Mouse (Mus musculus) testis, adult 2 months (tissue): ENCODE measurements around the gene Rxrg. TPM values are rescaled to one million over a fixed set of nuclear protein-coding genes. Genes with fewer than 3 reads are reported as not detected.
A peak's percentile ranks its signal among the peaks of the same experiment; 100 is the strongest.

ENCODE experiments used
- H3K27ac ChIP-seq: fragments of 200-500 bp; 2 replicates; pipeline ENCODE4 v1.5.1; 2012; ENCODE audit warnings: low read depth, low read length; ENCODE audit not compliant: control insufficient read depth, insufficient read depth
- H3K27me3 ChIP-seq: fragments of 200-500 bp; 2 replicates; pipeline ENCODE4 v1.6.1; 2012; ENCODE audit warnings: mild to moderate bottlenecking, low read length, moderate library complexity; ENCODE audit not compliant: control insufficient read depth, insufficient read depth
- H3K36me3 ChIP-seq: fragments of 200-500 bp; 2 replicates; pipeline ENCODE4 v1.6.1; 2012; ENCODE audit warnings: mild to moderate bottlenecking, low read length; ENCODE audit not compliant: control insufficient read depth, insufficient read depth
- H3K4me1 ChIP-seq: fragments of 200-500 bp; 2 replicates; pipeline ENCODE4 v1.6.1; 2012; ENCODE audit warnings: low read length; ENCODE audit not compliant: control insufficient read depth, insufficient read depth
- H3K4me3 ChIP-seq: fragments of 200-500 bp; 2 replicates; pipeline ENCODE4 v1.5.1; 2012; ENCODE audit warnings: low read depth, mild to moderate bottlenecking, low read length, moderate library complexity, mixed read lengths; ENCODE audit not compliant: control insufficient read depth
- CTCF ChIP-seq: fragments of 200-500 bp; IDR thresholded peaks from 2 replicates; pipeline ENCODE4 v1.5.1; 2012; ENCODE audit warnings: low read depth, mild to moderate bottlenecking, inconsistent platforms, low read length, moderate library complexity; ENCODE audit not compliant: control insufficient read depth, insufficient read depth, insufficient replicate concordance
- POLR2A ChIP-seq: fragments of 200-500 bp; IDR thresholded peaks from 2 replicates; pipeline ENCODE4 v1.6.1; 2012; ENCODE audit warnings: low read depth, mild to moderate bottlenecking, inconsistent platforms, low read length, moderate library complexity; ENCODE audit not compliant: control insufficient read depth
- polyA plus RNA-seq: library from polyadenylated mRNA; depleted of rRNA; stranded (reverse); fragments of >200 nt; gene quantifications from 2 replicates; pipeline ENCODE4 v1.2.3, GENCODE M21; 2012

Rxrg gene
- polyA plus RNA-seq, 1 experiment, result 1.8 TPM

DNA sequence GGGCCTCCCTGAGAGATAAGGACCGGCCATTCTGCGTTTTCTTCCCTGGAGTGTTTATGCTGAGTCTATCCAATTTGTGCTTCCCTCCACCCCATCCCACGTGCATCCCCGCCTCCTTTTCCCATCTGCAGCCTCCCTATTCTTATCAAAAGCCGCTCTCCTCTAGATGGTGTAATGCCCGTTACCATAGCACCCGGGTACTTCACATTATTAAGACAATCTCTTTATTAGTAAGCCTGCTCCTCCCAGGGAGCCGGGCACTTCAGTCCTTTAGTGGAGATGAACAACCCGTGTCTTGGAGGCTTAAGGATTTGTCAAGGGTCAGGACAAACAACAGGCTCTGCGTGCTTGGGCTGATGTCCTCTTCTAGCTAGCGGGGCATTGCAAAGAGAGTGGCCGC is 14.3 kb upstream of the Rxrg start:
- TF ChIP-seq CTCF, result no peak
- no peak for TF ChIP-seq POLR2A
- Histone ChIP-seq H3K4me3 (no peak overlapping the region), H3K36me3 (no peaks in the 10 kb centered on the region), H3K27ac (no peak overlapping the region), H3K27me3 (no peaks in the 10 kb centered on the region), H3K4me1 (peaks cover 2% of the 10 kb centered on the region)

DNA sequence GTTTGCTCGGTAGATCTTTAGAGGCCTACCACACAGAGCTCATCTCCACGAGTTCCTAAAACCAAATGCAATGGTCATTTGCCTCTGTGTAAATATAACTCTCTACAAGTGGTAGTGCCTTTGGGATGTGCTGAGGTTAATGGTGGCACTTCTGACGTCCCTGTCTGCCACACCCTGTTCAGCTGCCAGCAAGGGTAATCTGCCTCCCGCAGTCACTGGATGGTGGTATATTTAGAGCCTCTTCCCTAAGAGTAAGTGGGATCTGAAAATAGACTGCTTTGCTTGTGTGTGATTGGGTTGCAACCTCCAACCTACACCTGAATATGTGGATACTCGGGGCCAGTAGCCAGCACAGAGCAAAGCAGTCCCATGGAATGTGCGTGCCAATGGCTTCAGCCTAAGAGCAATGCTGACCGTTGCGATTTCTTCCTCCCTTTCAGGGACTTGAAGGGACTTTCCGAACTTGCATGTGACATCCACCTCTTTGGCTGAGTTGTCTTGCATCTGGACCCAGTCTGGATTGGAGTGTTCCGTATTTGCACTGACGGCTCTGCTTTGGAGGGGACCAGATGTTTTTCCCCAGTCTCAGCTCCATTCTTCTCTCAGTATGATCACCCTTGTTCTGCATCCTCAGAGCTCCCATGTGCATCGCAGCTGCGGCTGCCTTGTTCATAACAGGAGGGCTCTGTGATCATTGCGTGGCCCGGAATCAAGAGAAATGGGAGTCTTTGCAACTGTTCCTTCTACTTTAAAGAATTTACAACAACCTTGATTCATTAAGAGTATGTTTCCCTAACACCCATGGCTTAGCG is 9.2 kb upstream of the Rxrg start:
- TF ChIP-seq CTCF (no peak), POLR2A (no peak)
- no peaks in the 10 kb centered on the region for H3K4me1 ChIP-seq
- no peak overlapping the region for H3K27ac ChIP-seq
- H3K27me3 ChIP-seq, result no peaks in the 10 kb centered on the region
- no peaks in the 10 kb centered on the region for H3K36me3 ChIP-seq
- H3K4me3 ChIP-seq, result no peak overlapping the region

DNA sequence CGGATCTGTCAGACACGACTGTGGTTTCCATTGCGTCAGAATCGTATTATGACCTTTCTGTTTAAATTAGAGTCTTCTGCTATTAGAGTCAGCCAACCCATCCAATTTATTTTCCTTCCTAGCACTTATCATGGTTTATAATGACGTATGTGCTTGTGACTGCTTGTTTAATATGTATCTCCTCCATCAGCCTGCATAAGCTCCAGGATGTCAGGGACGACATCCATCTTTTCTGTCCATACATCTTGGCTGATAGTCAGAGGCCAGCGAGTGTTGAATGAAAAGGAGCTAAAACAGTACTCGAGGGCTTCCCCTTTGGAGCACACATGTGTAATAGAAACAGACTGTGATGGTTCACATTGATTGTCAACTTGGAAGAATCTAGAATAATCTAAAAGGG is 6.0 kb upstream of the Rxrg start:
- Histone ChIP-seq H3K36me3 (no peaks in the 10 kb centered on the region), H3K27me3 (no peaks in the 10 kb centered on the region), H3K27ac (no peak overlapping the region), H3K4me3 (no peak overlapping the region), H3K4me1 (no peaks in the 10 kb centered on the region)
- TF ChIP-seq POLR2A (no peak), CTCF (no peak)

DNA sequence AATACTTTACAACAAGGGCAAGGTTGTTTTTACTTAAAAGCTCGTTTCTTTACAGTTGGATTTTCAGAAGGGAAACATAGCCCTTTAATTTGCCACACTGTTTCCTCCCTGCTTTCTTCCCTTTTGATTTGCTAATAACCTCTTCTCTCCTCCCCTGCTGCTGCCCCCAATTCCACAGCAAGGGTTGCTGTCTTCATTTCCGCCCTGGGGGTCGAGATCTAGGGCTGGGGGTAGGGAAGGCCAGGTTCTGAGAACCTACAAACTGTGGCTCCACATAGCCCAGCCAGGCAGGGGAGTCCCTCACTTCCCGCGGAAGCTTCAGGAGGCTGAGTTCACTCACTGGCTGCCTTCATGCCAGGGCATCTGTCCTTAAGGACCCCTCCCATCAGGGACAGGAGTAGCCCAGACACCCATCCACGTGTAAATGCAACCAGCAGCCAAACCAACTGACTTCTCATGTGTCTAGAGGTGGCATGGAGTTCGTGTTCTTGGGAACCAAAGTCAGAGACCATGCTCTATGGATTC is 1.1 kb downstream of the Rxrg start:
- Histone ChIP-seq H3K27ac (no peak overlapping the region), H3K4me3 (no peak overlapping the region), H3K27me3 (no peaks in the 10 kb centered on the region), H3K4me1 (no peaks in the 10 kb centered on the region; the same call in 1 of the 2 replicates), H3K36me3 (no peaks in the 10 kb centered on the region)
- TF ChIP-seq CTCF (no peak), POLR2A (no peak)

DNA sequence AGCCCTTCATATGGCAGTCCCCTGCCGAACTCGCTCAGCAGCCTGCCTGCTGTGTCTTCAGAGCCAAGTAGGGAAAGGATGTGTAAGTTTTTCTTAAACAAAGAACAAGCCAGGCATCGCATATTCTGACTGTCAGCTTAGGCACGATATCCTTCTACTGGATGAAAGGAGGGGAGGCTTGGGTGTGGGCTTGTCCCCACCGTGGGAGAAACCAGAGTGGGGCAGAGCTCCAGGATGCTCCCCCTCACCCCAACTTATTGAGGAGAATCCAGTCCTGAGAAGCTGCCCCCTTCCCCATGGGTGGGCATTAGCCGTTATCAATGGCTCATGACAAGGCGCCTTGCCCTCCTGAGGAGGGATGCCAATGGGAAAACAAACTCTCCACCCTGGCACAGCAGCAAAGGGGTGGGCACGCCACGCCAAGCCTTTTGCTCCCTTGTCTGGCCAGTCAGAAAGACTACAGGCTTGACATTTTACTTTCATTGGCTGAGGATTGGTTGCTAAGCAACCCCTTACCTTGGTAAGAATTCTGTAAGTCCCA is 10.1 kb downstream of the Rxrg start:
- H3K27me3 ChIP-seq, result no peaks in the 10 kb centered on the region
- peaks cover 5% of the 10 kb centered on the region for H3K4me1 ChIP-seq
- TF ChIP-seq POLR2A (no peak), CTCF (no peak)
- no peaks in the 10 kb centered on the region for H3K36me3 ChIP-seq
- no peak overlapping the region for H3K4me3 ChIP-seq
- H3K27ac ChIP-seq, result no peak overlapping the region

DNA sequence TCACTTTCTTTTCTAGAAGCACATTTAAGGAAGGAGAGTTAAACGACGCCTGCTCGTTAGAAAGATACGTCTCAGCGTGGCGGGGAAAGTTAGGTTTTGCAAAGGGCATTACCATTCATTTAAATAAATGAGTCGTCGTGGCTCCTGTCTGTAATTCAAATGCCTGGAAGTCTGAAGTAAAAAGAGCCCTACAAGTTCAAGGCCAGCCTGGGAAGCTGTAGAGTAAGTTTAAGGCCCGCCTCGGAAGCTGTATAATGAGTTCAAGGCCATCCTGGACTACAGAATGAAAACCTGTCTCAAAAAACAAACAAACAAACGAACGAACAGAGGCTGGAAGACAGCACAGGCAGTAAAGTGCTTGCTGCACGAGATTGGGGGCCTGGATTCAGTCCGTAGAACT is 18.9 kb downstream of the Rxrg start:
- H3K4me1 ChIP-seq, result peaks cover 5% of the 10 kb centered on the region
- no peak overlapping the region for H3K27ac ChIP-seq
- H3K27me3 ChIP-seq, result no peaks in the 10 kb centered on the region
- H3K4me3 ChIP-seq, result no peak overlapping the region
- no peak for TF ChIP-seq POLR2A
- TF ChIP-seq CTCF, result no peak
- no peaks in the 10 kb centered on the region for H3K36me3 ChIP-seq

DNA sequence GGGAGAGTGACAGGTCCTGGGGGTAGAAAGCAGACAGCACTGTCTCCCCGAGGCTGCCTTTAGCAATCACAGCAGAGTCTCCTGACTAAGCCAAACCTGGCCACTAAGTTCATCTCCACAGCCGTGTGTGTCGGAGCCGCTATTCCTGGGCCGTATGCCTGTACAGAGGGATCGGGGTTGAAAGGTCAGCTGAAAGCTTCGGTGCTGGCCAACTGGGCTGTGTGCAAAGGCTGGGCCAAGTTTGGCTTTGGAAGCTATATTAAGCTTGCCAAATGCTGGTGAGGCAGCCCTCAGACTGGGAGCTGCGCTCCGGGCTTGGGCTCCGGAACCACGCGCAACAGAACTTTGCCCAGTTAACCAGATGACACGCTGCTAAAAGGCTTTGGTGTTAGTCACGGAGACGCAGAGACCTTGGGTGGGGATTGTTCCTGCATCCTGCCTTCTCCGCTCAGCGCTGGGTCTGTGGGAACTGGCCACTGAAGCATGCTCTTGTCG is 19.9 kb downstream of the Rxrg start:
- Histone ChIP-seq H3K27ac (no peak overlapping the region), H3K27me3 (no peaks in the 10 kb centered on the region), H3K4me3 (peak overlapping the region; percentile 49), H3K4me1 (peaks cover 5% of the 10 kb centered on the region), H3K36me3 (no peaks in the 10 kb centered on the region)
- TF ChIP-seq CTCF, result no peak
- no peak for TF ChIP-seq POLR2A
